Mouse (Mus musculus) kidney, postnatal 0 days (tissue): ENCODE data around the gene Zc3hav1. TPM values are rescaled to one million over a fixed set of nuclear protein-coding genes. Genes with fewer than 3 reads are reported as not detected.
A peak's percentile ranks its signal among the peaks of the same experiment; 100 is the strongest.

Experiments used
- ATAC-seq: fragments of 200-750 bp; cut with Nextera tagmentation; replicated peaks from 2 replicates; pipeline ENCODE4 v1.8.0; 2017; ENCODE audit warnings: low read depth, moderate number of reproducible peaks, moderate TSS enrichment, moderate library complexity; ENCODE audit not compliant: low FRiP score
- DNase-seq: peaks from one replicate; pipeline ENCODE4 v3.0.0-alpha.2; 2016; ENCODE audit warnings: low spot score
- H3K27ac ChIP-seq: fragments of 300-500 bp; sonication (generic); 2 replicates; pipeline ENCODE4 v1.5.1; 2014; ENCODE audit warnings: mild to moderate bottlenecking
- H3K27me3 ChIP-seq: fragments of 300-500 bp; sonication (generic); 2 replicates; pipeline ENCODE4 v1.6.1; 2014; ENCODE audit warnings: low read length, mixed read lengths; ENCODE audit not compliant: insufficient read depth
- H3K36me3 ChIP-seq: fragments of 300-500 bp; sonication (generic); 2 replicates; pipeline ENCODE4 v1.6.1; 2014; ENCODE audit warnings: low read length, mixed read lengths; ENCODE audit not compliant: insufficient read depth
- H3K4me1 ChIP-seq: fragments of 300-500 bp; sonication (generic); replicated peaks from 2 replicates; pipeline ENCODE4 v1.6.1; 2014; ENCODE audit warnings: antibody characterized with exemption, low read length, mixed read lengths; ENCODE audit not compliant: insufficient read depth
- H3K4me2 ChIP-seq: fragments of 300-500 bp; sonication (generic); 2 replicates; pipeline ENCODE4 v1.6.1; 2014; ENCODE audit warnings: mild to moderate bottlenecking, low read length, moderate library complexity, mixed read lengths
- H3K4me3 ChIP-seq: fragments of 300-500 bp; sonication (generic); replicated peaks from 2 replicates; pipeline ENCODE4 v1.5.1; 2014; ENCODE audit warnings: low read depth, low read length
- H3K9ac ChIP-seq: fragments of 300-500 bp; sonication (generic); 2 replicates; pipeline ENCODE4 v1.6.1; 2014; ENCODE audit warnings: low read depth, low read length
- H3K9me3 ChIP-seq: fragments of 300-500 bp; sonication (generic); replicated peaks from 2 replicates; pipeline ENCODE4 v1.6.1; 2016; ENCODE audit warnings: low read length, inconsistent platforms, mixed read lengths
- CTCF ChIP-seq: IDR thresholded peaks from 2 replicates; pipeline ENCODE4 v1.5.1; 2016; ENCODE audit warnings: antibody characterized with exemption, low read depth, mild to moderate bottlenecking, moderate library complexity
- WGBS: fragments of 180-500 bp; shearing (Covaris S2); extraction: QIAGEN DNeasy Blood & Tissue Kit; methylation state at CpG from one replicate; pipeline ENCODE4 v1.1.7; 2014; 5-methylcytosine and 5-hydroxymethylcytosine counted together
- polyA plus RNA-seq: library from polyadenylated mRNA; unstranded; fragments of >200 nt; fragmentation: Nextera tagmentation; extraction: Ambion mirVana; gene quantifications from 2 replicates; pipeline ENCODE4 v1.2.1, GENCODE M21; 2015

Gene Zc3hav1
- polyA plus RNA-seq, 1 experiment from 2014 or later: 5.6 TPM

- Histone ChIP-seq H3K9me3 (no peaks in the 10 kb centered on the region), H3K36me3 (peaks cover 17% of the 10 kb centered on the region), H3K4me3 (peak within 1 kb of the TSS; percentile 90), H3K27me3 (no peaks in the 10 kb centered on the region), H3K9ac (peak within 1 kb of the TSS; percentile 93), H3K27ac (peak within 1 kb of the TSS; percentile 97), H3K4me2 (peak within 1 kb of the TSS; percentile 80), H3K4me1 (no peaks in the 10 kb centered on the region)
- ATAC-seq (peak; percentile 96), DNase-seq (peak; percentile 92)
- WGBS: under 1% methylated on average over 54 of the region's 70 CpGs
- TF ChIP-seq CTCF: no peak
These were observed 55.5 kb downstream of the Zc3hav1 start, which contains the start of gene Zc3hav1l for GRCm38 (mm10) chr6:38298761-38299401. Gene Zc3hav1l (minus strand): TSS chr6:38299259.

DNA sequence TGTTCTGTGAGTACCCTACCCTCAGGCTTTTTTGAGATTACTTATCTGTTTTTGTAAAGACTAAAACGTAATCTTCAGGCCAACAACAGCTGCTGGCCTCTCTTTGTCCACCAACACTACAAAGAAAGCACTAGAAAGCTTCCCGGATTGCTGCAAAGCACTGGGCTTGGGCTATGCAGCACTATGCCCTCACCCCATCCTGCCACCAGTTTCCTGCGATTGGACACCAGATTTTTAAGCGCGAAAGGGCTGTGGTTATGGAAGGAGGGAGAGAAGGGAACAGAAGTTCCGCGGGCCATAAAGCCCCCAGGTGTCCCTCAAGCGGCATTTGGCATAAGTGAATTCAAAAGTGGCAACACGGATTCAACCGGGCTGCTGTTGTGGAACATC lies 56.2 kb downstream of the Zc3hav1 start:
- WGBS: under 1% methylated on average over 10 of the region's 10 CpGs
- peak; percentile 29; the same call in 1 of the 2 replicates for ATAC-seq
- DNase-seq: peak; percentile 62

GRCm38 (mm10) chr6:38297580-38298245 lies 56.7 kb downstream of the Zc3hav1 start:
- H3K36me3 ChIP-seq: peaks cover 17% of the 10 kb centered on the region
- no peaks in the 10 kb centered on the region for H3K4me1 ChIP-seq
- H3K9ac ChIP-seq: peak overlapping the region; percentile 93
- peak overlapping the region; percentile 90 for H3K4me3 ChIP-seq
- DNase-seq (peak; percentile 11), ATAC-seq (no peak)
- WGBS: 31% methylated on average over 12 of the region's 12 CpGs
- peak overlapping the region; percentile 80 for H3K4me2 ChIP-seq
- H3K27me3 ChIP-seq: no peaks in the 10 kb centered on the region
- no peak for TF ChIP-seq CTCF
- H3K9me3 ChIP-seq: no peaks in the 10 kb centered on the region
- H3K27ac ChIP-seq: peak overlapping the region; percentile 97; the same call in 1 of the 2 replicates

More for the DNA sequence above, 56.2 kb downstream of the Zc3hav1 start:
- Histone ChIP-seq H3K9me3 (no peaks in the 10 kb centered on the region), H3K36me3 (peaks cover 17% of the 10 kb centered on the region), H3K4me1 (no peaks in the 10 kb centered on the region), H3K4me2 (peak overlapping the region; percentile 80), H3K9ac (peak overlapping the region; percentile 93), H3K4me3 (peak overlapping the region; percentile 90), H3K27ac (peak overlapping the region; percentile 97), H3K27me3 (no peaks in the 10 kb centered on the region)
- no peak for TF ChIP-seq CTCF

DNA sequence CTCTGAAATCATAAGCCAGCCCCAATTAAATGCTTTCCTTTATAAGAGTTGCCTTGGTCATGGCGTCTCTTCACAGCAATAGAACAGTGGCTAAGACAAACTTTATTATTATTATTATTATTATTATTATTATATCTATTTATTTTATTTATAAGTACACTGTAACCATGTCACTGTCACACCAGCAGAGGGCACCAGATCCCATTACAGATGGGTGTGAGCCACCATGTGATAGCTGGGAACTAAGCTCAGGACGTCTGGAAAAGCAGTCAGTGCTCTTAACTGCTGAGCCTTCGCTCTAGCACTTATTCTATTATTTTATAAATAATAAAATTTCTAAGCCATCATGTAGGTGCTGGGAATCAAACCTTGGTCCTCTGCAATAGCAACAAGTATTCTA lies 60.7 kb downstream of the Zc3hav1 start:
- Histone ChIP-seq H3K27me3 (no peaks in the 10 kb centered on the region), H3K4me3 (no peak overlapping the region), H3K9me3 (no peaks in the 10 kb centered on the region), H3K4me2 (no peak overlapping the region), H3K9ac (no peak overlapping the region), H3K27ac (no peak overlapping the region), H3K4me1 (no peaks in the 10 kb centered on the region), H3K36me3 (peaks cover 30% of the 10 kb centered on the region)
- ATAC-seq: no peak
- 80% methylated on average over 3 of the region's 3 CpGs for WGBS
- 0 out of 2 replicates have a peak, but pooled peaks have one; percentile 25 for TF ChIP-seq CTCF
- no peak for DNase-seq

DNA sequence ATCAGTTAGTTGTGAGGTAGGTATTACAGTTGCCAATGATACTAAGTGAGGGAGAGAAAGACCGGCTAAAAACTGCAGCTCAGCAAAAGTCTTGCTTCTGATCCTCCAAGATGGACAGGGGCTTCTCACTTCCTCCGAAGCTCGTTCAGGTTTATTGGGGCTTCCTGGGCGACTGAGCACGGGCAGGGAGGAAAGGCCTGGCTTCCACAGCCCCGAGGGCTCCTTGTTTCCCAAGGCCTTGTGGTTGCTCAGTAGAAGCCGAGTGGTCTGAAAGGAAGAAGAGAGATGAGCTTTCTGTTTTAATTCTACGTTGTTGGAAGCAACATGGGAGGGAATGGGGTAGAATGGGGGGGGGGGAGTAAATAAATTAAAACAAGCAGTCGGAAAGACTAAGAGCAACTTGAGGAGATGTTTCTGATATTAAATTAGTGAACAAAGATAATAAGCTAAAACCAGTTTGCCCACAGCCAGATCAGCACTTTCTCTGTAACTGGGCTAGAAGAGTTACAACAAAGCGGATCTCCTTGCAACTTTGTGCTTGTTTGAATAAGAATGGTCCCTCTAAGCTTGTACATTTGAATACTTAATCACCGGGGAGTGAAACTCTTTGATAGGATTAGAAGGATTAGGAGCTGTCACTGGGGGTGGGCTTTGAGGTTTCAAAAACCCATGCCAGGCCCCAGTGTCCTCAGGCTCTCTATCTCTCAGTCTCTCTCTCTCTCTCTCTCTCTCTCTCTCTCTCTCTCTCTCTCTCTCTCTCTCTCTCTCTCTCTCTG lies 61.3 kb downstream of the Zc3hav1 start:
- no peak for TF ChIP-seq CTCF
- no peak for DNase-seq
- WGBS: 70% methylated on average over 11 of the region's 11 CpGs
- H3K27ac ChIP-seq: no peak overlapping the region
- no peak overlapping the region for H3K9ac ChIP-seq
- ATAC-seq: no peak
- H3K4me3 ChIP-seq: no peak overlapping the region
- no peaks in the 10 kb centered on the region for H3K9me3 ChIP-seq
- no peak overlapping the region for H3K4me2 ChIP-seq
- no peaks in the 10 kb centered on the region for H3K27me3 ChIP-seq
- H3K4me1 ChIP-seq: no peaks in the 10 kb centered on the region
- peaks cover 34% of the 10 kb centered on the region for H3K36me3 ChIP-seq

DNA sequence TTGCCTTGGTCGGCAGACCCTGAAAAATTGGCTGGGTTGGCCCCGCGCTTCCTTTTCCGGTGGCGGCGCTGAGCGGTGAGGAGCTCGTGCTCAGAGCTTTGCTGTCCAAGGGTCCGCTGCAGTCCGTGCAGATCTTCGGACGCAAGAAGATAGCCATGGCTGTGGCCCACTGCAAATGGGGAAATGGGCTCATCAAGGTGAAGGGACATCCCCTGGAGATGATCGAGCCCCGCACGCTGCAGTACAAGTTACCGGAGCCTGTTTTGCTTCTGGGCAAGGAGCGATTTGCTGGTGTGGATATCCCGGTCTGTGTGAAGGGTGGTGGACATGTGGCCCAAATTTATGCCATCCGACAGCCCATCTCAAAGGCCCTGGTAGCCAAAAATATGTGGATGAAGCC lies 70.0 kb downstream of the Zc3hav1 start:
- Histone ChIP-seq H3K4me1 (no peaks in the 10 kb centered on the region), H3K36me3 (peaks cover 22% of the 10 kb centered on the region), H3K4me2 (no peak overlapping the region), H3K4me3 (no peak overlapping the region), H3K27ac (no peak overlapping the region), H3K27me3 (no peaks in the 10 kb centered on the region), H3K9ac (no peak overlapping the region), H3K9me3 (no peaks in the 10 kb centered on the region)
- DNase-seq (no peak), ATAC-seq (no peak)
- TF ChIP-seq CTCF: no peak
- 97% methylated on average over 19 of the region's 19 CpGs for WGBS
